ENCODE assay signal across 8 mouse cellular contexts in genomic region chr9:70241411-70241961, GRCm38 (mm10). TPM values are rescaled to one million over a fixed set of nuclear protein-coding genes. Genes with fewer than 3 reads are reported as not detected.
DNase-seq lines count a peak whose midpoint lies in the region; TF ChIP-seq lines count a peak whose summit lies in the region.

No protein-coding gene starts in this region.

- TF ChIP-seq POLR2A in liver, adult 2 months (IDR thresholded peaks at IDR 0.05; ENCODE audit: extremely low read depth, insufficient read depth, low read length): no peak
- TF ChIP-seq POLR2A in small intestine, adult 2 months (IDR thresholded peaks at IDR 0.05; ENCODE audit: low read depth, low read length): no peak

- H3K4me1 ChIP-seq in liver, adult 2 months (ENCODE audit: control insufficient read depth, insufficient read depth, low read length): peaks cover 36% of the 10 kb centered on the region
- peaks cover 35% of the 10 kb centered on the region for H3K4me1 ChIP-seq in small intestine, adult 2 months (ENCODE audit: control insufficient read depth, insufficient read depth, insufficient read length, low read length)

- WGBS in liver, adult 2 months: 17% methylated on average over 8 of the region's 8 CpGs
- WGBS in small intestine, adult 2 months: 17% methylated on average over 8 of the region's 8 CpGs

- peak overlapping the region; percentile 91 for H3K27ac ChIP-seq in liver, adult 2 months (replicated peaks; ENCODE audit: insufficient read depth, low read depth, low read length)
- peak overlapping the region; percentile 82 for H3K27ac ChIP-seq in small intestine, adult 2 months (ENCODE audit: insufficient read depth, low read depth, low read length)

- intact Hi-C loops in heart, postnatal 14 days (cut with DNase I): no loop called here

- H3K4me3 ChIP-seq in liver, adult 2 months (ENCODE audit: insufficient read depth, low read depth, low read length): no peak overlapping the region
- H3K4me3 ChIP-seq in small intestine, adult 2 months (ENCODE audit: low read depth, low read length): no peak overlapping the region

- H3K9ac ChIP-seq in liver, adult 2 months (ENCODE audit: low read depth, low read length): peak overlapping the region; percentile 47

- DNase-seq in heart, adult 11 months: peak; percentile 86
- DNase-seq in heart, postnatal 14 days: no peak
- DNase-seq in kidney, adult 18-20 months: peak; percentile 61
- peak; percentile 91 for DNase-seq in liver, adult 2 months (ENCODE audit: extremely low read depth, low read depth, low spot score)
- DNase-seq in thymus, postnatal 36 days: no peak
- DNase-seq in spleen, postnatal 36 days (ENCODE audit: low spot score in 2 of 2): no peak
- DNase-seq in urinary bladder, postnatal 36 days (ENCODE audit: low spot score in 2 of 2): no peak

- H3K27me3 ChIP-seq in liver, adult 2 months (ENCODE audit: control insufficient read depth, insufficient read depth, low read length): no peaks in the 10 kb centered on the region
- H3K27me3 ChIP-seq in small intestine, adult 2 months (ENCODE audit: control insufficient read depth, insufficient read depth, low read length): no peaks in the 10 kb centered on the region

- H3K36me3 ChIP-seq in liver, adult 2 months (ENCODE audit: control insufficient read depth, insufficient read depth, low read length): no peaks in the 10 kb centered on the region
- H3K36me3 ChIP-seq in small intestine, adult 2 months (ENCODE audit: control insufficient read depth, insufficient read depth, low read length): no peaks in the 10 kb centered on the region

- H3K79me2 ChIP-seq in liver, adult 2 months (ENCODE audit: control insufficient read depth, insufficient read depth, low read length): peaks cover 26% of the 10 kb centered on the region

- no peak for TF ChIP-seq CTCF in liver, adult 2 months (IDR thresholded peaks at IDR 0.05; ENCODE audit: low read depth, low read length)
- no peak for TF ChIP-seq CTCF in small intestine, adult 2 months (IDR thresholded peaks at IDR 0.05; ENCODE audit: extremely low read depth, insufficient read length, insufficient replicate concordance, low read depth, low read length)

RNA-seq across cellular contexts. Expression of gene Myo1e, which starts 34.3 kb away (rescaled TPM):
- 10 to 100 TPM; 14.6 to 17.6 TPM for total RNA-seq in heart, postnatal 14 days (2021)
- 25.1 and 27.2 TPM in 2 replicates for total RNA-seq in liver, adult 2 months (2014; rRNA removed)
- polyA plus RNA-seq in liver, adult 2 months (2012; rRNA removed): 9.2 and 11.2 TPM in 2 replicates
- 7.1 and 19.5 TPM in 2 replicates for polyA plus RNA-seq in small intestine, adult 2 months (2012; rRNA removed)

Comparison
In these comparisons a context has a peak if more than half of its experiments do, and no peak if none do; other contexts are left out.
1. DNase-seq: peak in heart, adult 11 months (single experiment), kidney, adult 18-20 months (single experiment) and liver, adult 2 months (single experiment); none in heart, postnatal 14 days (0 of 2), thymus, postnatal 36 days (0 of 2), spleen, postnatal 36 days (0 of 2) and urinary bladder, postnatal 36 days (0 of 2).